Mouse (Mus musculus): ENCODE results near the gene Vmn1r226. TPM values are rescaled to one million over a fixed set of nuclear protein-coding genes. Genes with fewer than 3 reads are reported as not detected.

Vmn1r226 gene
- not detected in 2 replicates for polyA plus RNA-seq (2012; rRNA removed)

DNA sequence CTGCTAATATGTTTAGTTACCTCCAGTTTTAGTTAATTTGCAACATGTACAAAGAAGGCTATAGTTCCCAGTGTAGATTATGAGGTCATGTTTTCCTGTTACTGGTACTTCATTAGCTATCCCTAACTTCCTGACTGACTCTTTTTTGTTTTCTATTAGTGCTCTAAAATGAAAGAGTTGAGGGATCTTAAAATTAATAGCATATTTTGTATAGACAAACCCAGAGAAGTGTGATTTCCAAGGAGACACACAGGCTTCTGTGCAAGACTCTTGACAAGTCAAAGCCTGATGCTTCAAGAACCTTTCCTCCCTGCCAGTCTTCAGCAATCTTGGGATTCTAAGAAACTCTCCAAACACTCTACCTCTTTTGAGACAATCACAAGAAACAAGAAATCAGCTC lies at the start of gene Vmn1r226:
Gene Vmn1r226 (plus strand): TSS at position 301 of the 400 bp plus-strand sequence.

DNA sequence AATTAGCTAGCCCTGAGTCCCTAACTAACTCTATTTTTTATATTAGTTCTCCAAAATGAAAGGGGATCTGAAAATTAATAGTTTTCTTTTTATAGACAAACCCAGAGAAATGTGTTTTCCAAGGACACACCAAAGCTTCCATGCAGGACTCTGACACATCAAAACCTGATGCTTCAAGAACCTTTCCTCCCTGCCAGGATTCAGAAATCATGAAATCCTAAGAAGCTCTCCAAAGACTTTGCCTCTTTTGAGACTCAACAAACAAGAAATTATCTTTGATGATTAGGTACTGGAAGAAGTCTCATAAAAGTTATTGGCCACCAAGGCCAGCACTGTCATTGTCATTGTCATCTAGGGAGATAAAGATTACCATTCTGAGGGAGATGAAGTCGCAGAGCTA lies 46.9 kb downstream of the Vmn1r226 start, which contains the start of gene Vmn1r227:
Gene Vmn1r227 (plus strand): TSS at position 301 of the 400 bp plus-strand sequence.

Other genes starting within 250 kb of the Vmn1r226 start
- not detected in 2 replicates for gene Vmn2r108, start 201.5 kb upstream of the Vmn1r226 start, polyA plus RNA-seq (2012; rRNA removed)
- not detected in 2 replicates for gene Vmn1r225, start 184.7 kb upstream of the Vmn1r226 start, polyA plus RNA-seq (2012; rRNA removed)
- not detected in 2 replicates for gene Vmn2r109, start 118.1 kb upstream of the Vmn1r226 start, polyA plus RNA-seq (2012; rRNA removed)
- not detected in 2 replicates for gene Vmn2r110, start 86.4 kb upstream of the Vmn1r226 start, polyA plus RNA-seq (2012; rRNA removed)
- not detected in 2 replicates for gene Fpr-rs3, start 58.0 kb upstream of the Vmn1r226 start, polyA plus RNA-seq (2012; rRNA removed)
- not detected in 2 replicates for gene Vmn1r227, start 47.0 kb downstream of the Vmn1r226 start, polyA plus RNA-seq (2012; rRNA removed)
- not detected in 2 replicates for gene Vmn1r228, start 103.3 kb downstream of the Vmn1r226 start, polyA plus RNA-seq (2012; rRNA removed)
- gene Vmn1r229, start 128.7 kb downstream of the Vmn1r226 start, polyA plus RNA-seq (2012; rRNA removed) = not detected in 2 replicates
- not detected in 2 replicates for gene Vmn1r230, start 157.6 kb downstream of the Vmn1r226 start, polyA plus RNA-seq (2012; rRNA removed)
- gene Vmn1r231, start 222.2 kb downstream of the Vmn1r226 start, polyA plus RNA-seq (2012; rRNA removed) = not detected in 2 replicates
- not detected in 2 replicates for gene Vmn1r232, start 236.9 kb downstream of the Vmn1r226 start, polyA plus RNA-seq (2012; rRNA removed)

All from central nervous system, embryonic 11.5 days (tissue).